Mouse (Mus musculus): ENCODE data around the gene Tnni3k.

GRCm38 (mm10) chr3:154880536-154880939, 174.7 kb downstream of the Tnni3k start:
- TF ChIP-seq CTCF (IDR thresholded peaks at IDR 0.05; ENCODE audit: borderline replicate concordance, insufficient read depth, low read length) (no peak), POLR2A (IDR thresholded peaks at IDR 0.05; ENCODE audit: low read depth, low read length) (no peak)
